Mouse (Mus musculus): Measurements from ENCODE around the gene Glud1. TPM values are rescaled to one million over a fixed set of nuclear protein-coding genes. Genes with fewer than 3 reads are reported as not detected.

Glud1 gene
- total RNA-seq, 1 experiment, result 211 TPM

DNA sequence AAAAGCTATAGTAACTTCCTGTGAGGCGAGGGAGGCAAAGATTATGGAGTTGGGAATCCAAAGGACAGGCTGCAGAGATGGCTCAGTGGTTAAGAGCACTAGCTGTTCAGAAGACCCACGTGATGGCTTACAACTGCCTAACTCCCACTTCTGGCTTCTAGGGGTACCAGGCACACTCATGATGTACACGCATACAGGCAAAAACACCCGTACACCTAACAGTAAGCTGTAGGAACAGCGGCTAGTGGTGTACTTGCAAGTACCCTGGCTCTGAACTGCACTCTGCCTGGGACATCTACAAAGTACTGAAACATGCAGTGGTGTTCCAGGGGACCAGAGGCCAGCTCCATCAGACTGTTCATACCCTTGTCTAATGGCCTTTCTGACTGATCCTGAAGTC lies 36.6 kb downstream of the Glud1 start:
- Histone ChIP-seq H3K4me1 (ENCODE audit: control insufficient read depth in 2 of 2, insufficient read depth in 2 of 2, low read length in 2 of 2, poor library complexity in 1 of 2) (peaks cover 4 to 21% of the 10 kb centered on the region in 2 experiments; a peak in 2 of 4 replicates), H3K27ac (ENCODE audit: insufficient read depth, low read depth, low read length, poor library complexity, severe bottlenecking) (no peak overlapping the region), H3K36me3 (ENCODE audit: control insufficient read depth, insufficient read depth, low read length, poor library complexity, severe bottlenecking) (peaks cover 18% of the 10 kb centered on the region), H3K9ac (ENCODE audit: insufficient read depth, low read depth, low read length, poor library complexity, severe bottlenecking) (no peak overlapping the region), H3K9me3 (ENCODE audit: control insufficient read depth, insufficient read depth, low read depth, low read length) (no peaks in the 10 kb centered on the region), H3K4me3 (ENCODE audit: insufficient read depth in 1 of 2, low read depth in 1 of 2, low read length in 2 of 2, poor library complexity in 1 of 2, severe bottlenecking in 1 of 2) (no peak overlapping the region)
- no peak for TF ChIP-seq ZNF384 (IDR thresholded peaks at IDR 0.05; ENCODE audit: low read depth, low read length)
- no peak for TF ChIP-seq ZC3H11A (IDR thresholded peaks at IDR 0.05; ENCODE audit: borderline replicate concordance, low read depth, low read length)
- no peak for TF ChIP-seq MAFK (IDR thresholded peaks at IDR 0.05; ENCODE audit: insufficient read depth, low read depth, low read length)
- no peak for TF ChIP-seq HCFC1 (IDR thresholded peaks at IDR 0.05; ENCODE audit: borderline replicate concordance, insufficient read depth, low read length)
- TF ChIP-seq CHD2 (IDR thresholded peaks at IDR 0.05; ENCODE audit: low read depth, low read length), result no peak
- in situ Hi-C loops (cut with MboI; ENCODE audit: low sequenced_read_pairs in 2 of 2, unreplicated experiment in 2 of 2), result loop anchor here in 1 of 2 experiments (25.0 kb wide), 1 partner anchor 390 kb away; no protein-coding TSS in a partner anchor
- no peak for DNase-seq (ENCODE audit: low read depth, low spot score)

DNA sequence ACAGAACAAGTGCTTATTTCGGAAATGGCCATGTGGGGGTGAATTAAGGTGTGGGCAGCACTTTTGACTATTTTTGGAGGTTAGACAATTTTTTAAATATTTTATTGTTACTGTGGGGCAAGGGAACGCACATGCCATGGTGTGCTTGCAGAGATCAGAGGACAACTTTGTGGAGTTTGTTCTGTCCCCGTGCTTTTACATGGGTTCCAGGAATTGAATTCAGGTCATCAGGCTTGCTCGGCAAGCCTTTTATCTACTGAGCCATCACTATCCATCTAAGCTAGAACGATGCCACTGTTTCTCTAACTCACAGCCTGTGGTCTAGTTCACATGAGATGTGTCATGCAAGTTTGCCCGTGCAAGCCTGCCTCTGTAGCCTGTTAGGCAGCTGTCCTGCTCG lies 37.8 kb downstream of the Glud1 start:
- Histone ChIP-seq H3K4me1 (ENCODE audit: control insufficient read depth in 2 of 2, insufficient read depth in 2 of 2, low read length in 2 of 2, poor library complexity in 1 of 2) (peaks cover 12 to 27% of the 10 kb centered on the region in 2 experiments), H3K27ac (ENCODE audit: insufficient read depth, low read depth, low read length, poor library complexity, severe bottlenecking) (peak overlapping the region; percentile 20; the same call in 1 of the 2 replicates), H3K36me3 (ENCODE audit: control insufficient read depth, insufficient read depth, low read length, poor library complexity, severe bottlenecking) (peaks cover 11% of the 10 kb centered on the region), H3K9ac (ENCODE audit: insufficient read depth, low read depth, low read length, poor library complexity, severe bottlenecking) (no peak overlapping the region), H3K4me3 (ENCODE audit: insufficient read depth in 1 of 2, low read depth in 1 of 2, low read length in 2 of 2, poor library complexity in 1 of 2, severe bottlenecking in 1 of 2) (no peak overlapping the region), H3K9me3 (ENCODE audit: control insufficient read depth, insufficient read depth, low read depth, low read length) (no peaks in the 10 kb centered on the region)
- TF ChIP-seq ZC3H11A (IDR thresholded peaks at IDR 0.05; ENCODE audit: borderline replicate concordance, low read depth, low read length) (no peak), ZNF384 (IDR thresholded peaks at IDR 0.05; ENCODE audit: low read depth, low read length) (no peak), CHD2 (IDR thresholded peaks at IDR 0.05; ENCODE audit: low read depth, low read length) (no peak), HCFC1 (IDR thresholded peaks at IDR 0.05; ENCODE audit: borderline replicate concordance, insufficient read depth, low read length) (no peak), MAFK (IDR thresholded peaks at IDR 0.05; ENCODE audit: insufficient read depth, low read depth, low read length) (no peak)
- DNase-seq (ENCODE audit: low read depth, low spot score), result no peak
- in situ Hi-C loops (cut with MboI; ENCODE audit: low sequenced_read_pairs in 2 of 2, unreplicated experiment in 2 of 2), result loop anchor here in 1 of 2 experiments (25.0 kb wide), 1 partner anchor 389 kb away; no protein-coding TSS in a partner anchor

- Histone ChIP-seq H3K9me3 (ENCODE audit: control insufficient read depth, insufficient read depth, low read depth, low read length) (no peaks in the 10 kb centered on the region), H3K27ac (ENCODE audit: insufficient read depth, low read depth, low read length, poor library complexity, severe bottlenecking) (peak overlapping the region; percentile 5; the same call in 1 of the 2 replicates), H3K9ac (ENCODE audit: insufficient read depth, low read depth, low read length, poor library complexity, severe bottlenecking) (no peak overlapping the region), H3K36me3 (ENCODE audit: control insufficient read depth, insufficient read depth, low read length, poor library complexity, severe bottlenecking) (peaks cover 7% of the 10 kb centered on the region), H3K4me1 (ENCODE audit: control insufficient read depth in 2 of 2, insufficient read depth in 2 of 2, low read length in 2 of 2, poor library complexity in 1 of 2) (peaks cover 15 to 34% of the 10 kb centered on the region in 2 experiments), H3K4me3 (ENCODE audit: insufficient read depth in 1 of 2, low read depth in 1 of 2, low read length in 2 of 2, poor library complexity in 1 of 2, severe bottlenecking in 1 of 2) (no peak overlapping the region)
- in situ Hi-C loops (cut with MboI; ENCODE audit: low sequenced_read_pairs in 2 of 2, unreplicated experiment in 2 of 2), result loop anchor here in 1 of 2 experiments (25.0 kb wide), 1 partner anchor 388 kb away; no protein-coding TSS in a partner anchor
- TF ChIP-seq HCFC1 (IDR thresholded peaks at IDR 0.05; ENCODE audit: borderline replicate concordance, insufficient read depth, low read length) (no peak), CHD2 (IDR thresholded peaks at IDR 0.05; ENCODE audit: low read depth, low read length) (no peak), ZC3H11A (IDR thresholded peaks at IDR 0.05; ENCODE audit: borderline replicate concordance, low read depth, low read length) (no peak), ZNF384 (IDR thresholded peaks at IDR 0.05; ENCODE audit: low read depth, low read length) (no peak), MAFK (IDR thresholded peaks at IDR 0.05; ENCODE audit: insufficient read depth, low read depth, low read length) (no peak)
- no peak for DNase-seq (ENCODE audit: low read depth, low spot score)
Measured at GRCm38 (mm10) chr14:34349007-34349406, 38.5 kb downstream of the Glud1 start.

- peak overlapping the region; percentile 69; the same call in 1 of the 2 replicates for H3K27ac ChIP-seq (ENCODE audit: insufficient read depth, low read depth, low read length, poor library complexity, severe bottlenecking)
- H3K36me3 ChIP-seq (ENCODE audit: control insufficient read depth, insufficient read depth, low read length, poor library complexity, severe bottlenecking), result peaks cover 3% of the 10 kb centered on the region; the same call in 1 of the 2 replicates
- no peaks in the 10 kb centered on the region for H3K9me3 ChIP-seq (ENCODE audit: control insufficient read depth, insufficient read depth, low read depth, low read length)
- TF ChIP-seq HCFC1 (IDR thresholded peaks at IDR 0.05; ENCODE audit: borderline replicate concordance, insufficient read depth, low read length) (no peak), CHD2 (IDR thresholded peaks at IDR 0.05; ENCODE audit: low read depth, low read length) (no peak), ZC3H11A (IDR thresholded peaks at IDR 0.05; ENCODE audit: borderline replicate concordance, low read depth, low read length) (no peak), ZNF384 (IDR thresholded peaks at IDR 0.05; ENCODE audit: low read depth, low read length) (no peak), MAFK (IDR thresholded peaks at IDR 0.05; ENCODE audit: insufficient read depth, low read depth, low read length) (no peak)
- peak overlapping the region; percentile 27; the same call in 1 of the 2 replicates for H3K9ac ChIP-seq (ENCODE audit: insufficient read depth, low read depth, low read length, poor library complexity, severe bottlenecking)
- H3K4me1 ChIP-seq (ENCODE audit: control insufficient read depth in 2 of 2, insufficient read depth in 2 of 2, low read length in 2 of 2, poor library complexity in 1 of 2), result peaks cover 15 to 45% of the 10 kb centered on the region in 2 experiments
- in situ Hi-C loops (cut with MboI; ENCODE audit: low sequenced_read_pairs in 2 of 2, unreplicated experiment in 2 of 2), result no loop called here
- H3K4me3 ChIP-seq (ENCODE audit: insufficient read depth in 1 of 2, low read depth in 1 of 2, low read length in 2 of 2, poor library complexity in 1 of 2, severe bottlenecking in 1 of 2), result no peak overlapping the region
- no peak for DNase-seq (ENCODE audit: low read depth, low spot score)
Measured at GRCm38 (mm10) chr14:34351660-34352059, 41.1 kb downstream of the Glud1 start.
